Mouse (Mus musculus) stomach, postnatal 0 days (tissue): ENCODE data around the gene Fam174b.

Experiments used
- CTCF ChIP-seq: IDR thresholded peaks from 2 replicates; pipeline ENCODE4 v1.5.1; 2016; ENCODE audit warnings: antibody characterized with exemption, low read depth, mild to moderate bottlenecking, moderate library complexity
- EP300 ChIP-seq: optimal IDR thresholded peaks from 2 replicates; pipeline ENCODE3; 2016; ENCODE audit warnings: antibody characterized with exemption

DNA sequence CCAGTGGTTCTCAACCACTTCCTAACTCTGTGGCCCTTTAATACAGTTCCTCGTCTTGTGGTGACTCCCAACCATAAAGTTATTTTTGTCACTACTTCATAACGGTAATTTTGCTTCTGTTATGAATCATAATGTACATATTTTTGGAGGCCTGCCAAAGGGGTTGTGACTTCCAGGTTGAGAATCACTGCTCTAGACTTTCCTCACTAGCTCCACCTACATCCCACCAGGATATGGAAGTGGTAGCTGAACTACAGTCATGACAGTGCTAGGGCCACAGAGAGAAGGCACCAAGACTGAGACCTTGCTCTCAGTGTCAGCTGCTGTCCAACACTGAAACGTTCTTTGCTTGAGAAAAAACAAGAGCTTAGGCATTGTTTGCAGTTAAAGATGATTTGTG is 43.0 kb upstream of the Fam174b start:
- TF ChIP-seq CTCF, result no peak
- TF ChIP-seq EP300, result no peak
